Mouse (Mus musculus) myocyte (in vitro differentiated cells): ENCODE measurements around the gene Wdr6. TPM values are rescaled to one million over a fixed set of nuclear protein-coding genes. Genes with fewer than 3 reads are reported as not detected.
A peak's percentile ranks its signal among the peaks of the same experiment; 100 is the strongest.

Experiments used
- H3K27me3 ChIP-seq: one replicate; pipeline ENCODE4 v1.6.1; 2011; ENCODE audit not compliant: control insufficient read depth, insufficient read depth, insufficient read length
- H3K36me3 ChIP-seq: one replicate; pipeline ENCODE4 v1.6.1; 2011; ENCODE audit not compliant: control insufficient read depth, insufficient read depth
- H3K4me2 ChIP-seq: one replicate; pipeline ENCODE4 v1.6.1; 2011; ENCODE audit warnings: low read depth, control low read depth
- H3K4me3 ChIP-seq: one replicate; pipeline ENCODE4 v1.5.1; 2011; ENCODE audit warnings: mild to moderate bottlenecking, control low read depth, moderate library complexity
- H3K79me2 ChIP-seq: one replicate; pipeline ENCODE4 v1.6.1; 2011; ENCODE audit not compliant: control insufficient read depth, insufficient read depth
- H3ac ChIP-seq: one replicate; pipeline ENCODE4 v1.6.1; 2011; ENCODE audit not compliant: control insufficient read depth, insufficient read length
- CEBPB ChIP-seq: IDR thresholded peaks from 2 replicates; pipeline ENCODE4 v1.6.1; 2011; ENCODE audit warnings: mild to moderate bottlenecking, moderate library complexity; ENCODE audit not compliant: poor library complexity, insufficient read depth, severe bottlenecking
- E2F4 ChIP-seq: IDR thresholded peaks from one replicate; pipeline ENCODE4 v1.6.1; 2011; ENCODE audit warnings: mild to moderate bottlenecking, control low read depth, moderate library complexity; ENCODE audit not compliant: insufficient read depth
- MAX ChIP-seq: IDR thresholded peaks from one replicate; pipeline ENCODE4 v1.6.1; 2011; ENCODE audit warnings: low read depth, mild to moderate bottlenecking, control low read depth
- MYOD1 ChIP-seq, 3 experiments: IDR thresholded peaks; one replicate each; pipeline ENCODE4 v1.6.1; 2011; ENCODE audit warnings: control low read depth in 2 of 3, low read depth in 2 of 3, mild to moderate bottlenecking in 2 of 3, moderate library complexity in 1 of 3; ENCODE audit not compliant: insufficient read length in 2 of 3, control insufficient read depth in 1 of 3
- MYOG ChIP-seq, 3 experiments: IDR thresholded peaks; one replicate each; pipeline ENCODE4 v1.6.1; 2011; ENCODE audit warnings: control low read depth in 2 of 3, low read depth in 2 of 3, mild to moderate bottlenecking in 2 of 3; ENCODE audit not compliant: insufficient read length in 2 of 3, control insufficient read depth in 1 of 3, insufficient read depth in 1 of 3
- POLR2A ChIP-seq: IDR thresholded peaks from one replicate; pipeline ENCODE4 v1.6.1; 2011; ENCODE audit warnings: low read depth, mild to moderate bottlenecking, control low read depth, moderate library complexity; ENCODE audit not compliant: insufficient read length
- POLR2AphosphoS2 ChIP-seq: IDR thresholded peaks from one replicate; pipeline ENCODE4 v1.6.1; 2011; ENCODE audit warnings: low read depth, control low read depth; ENCODE audit not compliant: insufficient read length
- REST ChIP-seq: IDR thresholded peaks from one replicate; pipeline ENCODE4 v1.6.1; 2011; ENCODE audit warnings: mild to moderate bottlenecking, control low read depth, moderate library complexity; ENCODE audit not compliant: insufficient read depth, insufficient read length
- SRF ChIP-seq: IDR thresholded peaks from one replicate; pipeline ENCODE4 v1.6.1; 2011; ENCODE audit warnings: low read depth; ENCODE audit not compliant: control insufficient read depth, insufficient read length
- TCF12 ChIP-seq: IDR thresholded peaks from one replicate; pipeline ENCODE4 v1.6.1; 2011; ENCODE audit warnings: mild to moderate bottlenecking, control low read depth; ENCODE audit not compliant: poor library complexity, insufficient read depth, severe bottlenecking
- TCF3 ChIP-seq: IDR thresholded peaks from one replicate; pipeline ENCODE4 v1.6.1; 2011; ENCODE audit warnings: low read depth, control low read depth; ENCODE audit not compliant: insufficient read length
- USF1 ChIP-seq: IDR thresholded peaks from one replicate; pipeline ENCODE4 v1.6.1; 2011; ENCODE audit warnings: low read depth, mild to moderate bottlenecking, control low read depth, moderate library complexity
- polyA plus RNA-seq: library from polyadenylated mRNA; unstranded; fragments of >200 nt; fragmentation: generic; extraction: Trizol; gene quantifications from one replicate; pipeline ENCODE4 v1.2.1, GENCODE M21; 2012; ENCODE audit warnings: missing spikeins

The Wdr6 gene
- polyA plus RNA-seq, 1 experiment, result 21.9 TPM

DNA sequence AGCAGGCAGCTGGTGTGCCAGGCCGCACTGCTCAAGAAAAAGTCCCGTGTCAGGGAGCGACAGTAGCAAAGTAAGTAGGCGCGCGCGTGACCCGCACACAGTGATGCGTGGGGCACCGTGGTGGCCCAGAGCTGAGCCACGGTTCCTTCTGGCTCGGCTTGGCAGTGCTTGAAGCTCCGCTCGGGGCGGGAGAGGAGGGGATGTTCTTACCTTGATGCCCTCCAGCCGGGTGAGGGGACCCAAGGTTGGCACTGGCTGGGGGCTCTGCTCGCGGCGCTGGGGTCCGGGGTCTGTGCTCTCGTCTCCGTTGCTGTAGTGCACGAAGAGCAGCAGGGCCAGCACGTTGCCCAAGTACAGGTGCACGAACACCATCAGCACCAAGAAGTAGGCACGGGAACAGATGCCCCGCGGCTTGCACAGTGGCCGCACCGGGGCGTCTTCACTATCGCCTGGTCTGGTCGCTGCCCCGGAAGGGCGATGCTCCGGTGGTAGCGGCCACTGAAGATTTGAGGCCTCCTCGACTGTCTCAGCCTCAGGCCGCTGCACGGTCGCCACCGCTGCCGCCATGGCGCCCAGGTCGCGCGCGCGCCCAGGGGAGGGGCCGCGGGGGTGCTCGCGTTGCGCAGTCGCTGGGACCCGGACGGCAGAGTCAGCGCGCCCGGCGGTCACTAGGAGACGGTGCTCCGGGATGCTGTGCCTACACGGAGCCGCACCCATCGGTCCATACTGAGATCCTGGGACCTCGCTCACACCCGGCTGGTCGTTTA, 18.6 kb upstream of the Wdr6 start, which contains the start of gene P4htm:
Gene P4htm (minus strand): TSS at position 670 of the 767 bp plus-strand sequence.
- TF ChIP-seq TCF12 (no peak), POLR2A (peak; percentile 60)
- Histone ChIP-seq H3K4me2 (peak within 1 kb of the TSS; percentile 64), H3K4me3 (peak within 1 kb of the TSS; percentile 15), H3K36me3 (peaks cover under 1% of the 10 kb centered on the region), H3ac (no peak within 1 kb of the TSS), H3K27me3 (no peaks in the 10 kb centered on the region), H3K79me2 (no peaks in the 10 kb centered on the region)

- Histone ChIP-seq H3ac (no peak overlapping the region), H3K4me2 (no peak overlapping the region), H3K4me3 (no peak overlapping the region), H3K36me3 (no peaks in the 10 kb centered on the region), H3K27me3 (no peaks in the 10 kb centered on the region), H3K79me2 (no peaks in the 10 kb centered on the region)
- TF ChIP-seq TCF12 (no peak), POLR2AphosphoS2 (no peak), MYOD1 (IDR thresholded peaks at IDR 0.05; ENCODE audit: control insufficient read depth in 1 of 3, insufficient read length in 2 of 3, low read depth in 2 of 3) (no peak), MAX (no peak), E2F4 (no peak), POLR2A (no peak), CEBPB (no peak), SRF (no peak), USF1 (no peak), TCF3 (no peak), MYOG (IDR thresholded peaks at IDR 0.05; ENCODE audit: control insufficient read depth in 1 of 3, insufficient read depth in 1 of 3, insufficient read length in 2 of 3, low read depth in 2 of 3) (no peak), REST (no peak)
Observed at GRCm38 (mm10) chr9:108594354-108594753, 15.8 kb upstream of the Wdr6 start.

- Histone ChIP-seq H3K36me3 (no peaks in the 10 kb centered on the region), H3K27me3 (no peaks in the 10 kb centered on the region), H3ac (no peak overlapping the region), H3K4me2 (no peak overlapping the region), H3K79me2 (no peaks in the 10 kb centered on the region), H3K4me3 (no peak overlapping the region)
- TF ChIP-seq USF1 (no peak), MYOD1 (IDR thresholded peaks at IDR 0.05; ENCODE audit: control insufficient read depth in 1 of 3, insufficient read length in 2 of 3, low read depth in 2 of 3) (no peak), POLR2A (no peak), POLR2AphosphoS2 (no peak), CEBPB (no peak), MAX (no peak), TCF12 (no peak), MYOG (IDR thresholded peaks at IDR 0.05; ENCODE audit: control insufficient read depth in 1 of 3, insufficient read depth in 1 of 3, insufficient read length in 2 of 3, low read depth in 2 of 3) (no peak), TCF3 (no peak), E2F4 (no peak), REST (no peak), SRF (no peak)
Observed at GRCm38 (mm10) chr9:108591462-108591861, 12.9 kb upstream of the Wdr6 start.

DNA sequence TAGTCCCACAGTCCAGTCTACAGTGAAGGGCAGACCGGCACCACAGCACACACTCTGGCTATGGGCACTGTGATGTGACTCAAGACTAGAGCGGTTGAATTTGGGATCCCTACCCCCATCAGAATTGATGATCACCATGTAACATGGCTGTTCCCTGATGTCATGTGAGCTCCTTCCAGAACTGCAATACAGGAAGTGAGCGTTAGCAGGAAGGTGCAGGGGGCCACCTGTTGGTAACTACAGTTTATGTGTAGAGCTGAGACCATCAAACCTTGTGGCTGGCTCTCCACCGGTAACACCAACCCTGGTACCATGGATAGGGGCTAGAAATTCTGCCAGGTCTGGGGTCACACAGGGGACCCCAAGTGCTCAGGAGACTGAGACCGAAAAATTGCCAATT, 10.7 kb upstream of the Wdr6 start:
- no peak for TF ChIP-seq MYOD1 (IDR thresholded peaks at IDR 0.05; ENCODE audit: control insufficient read depth in 1 of 3, insufficient read length in 2 of 3, low read depth in 2 of 3)
- no peak for TF ChIP-seq MAX
- no peak for TF ChIP-seq CEBPB
- no peak for TF ChIP-seq E2F4
- TF ChIP-seq POLR2AphosphoS2, result no peak
- no peak for TF ChIP-seq MYOG (IDR thresholded peaks at IDR 0.05; ENCODE audit: control insufficient read depth in 1 of 3, insufficient read depth in 1 of 3, insufficient read length in 2 of 3, low read depth in 2 of 3)
- Histone ChIP-seq H3ac (no peak overlapping the region), H3K4me3 (no peak overlapping the region), H3K27me3 (no peaks in the 10 kb centered on the region), H3K36me3 (no peaks in the 10 kb centered on the region), H3K79me2 (no peaks in the 10 kb centered on the region), H3K4me2 (no peak overlapping the region)

GRCm38 (mm10) chr9:108587571-108588180, 9.1 kb upstream of the Wdr6 start:
- no peaks in the 10 kb centered on the region for H3K79me2 ChIP-seq
- H3K4me3 ChIP-seq, result no peak overlapping the region
- H3K4me2 ChIP-seq, result no peak overlapping the region
- H3K36me3 ChIP-seq, result no peaks in the 10 kb centered on the region
- no peak overlapping the region for H3ac ChIP-seq
- no peaks in the 10 kb centered on the region for H3K27me3 ChIP-seq
- TF ChIP-seq REST, result no peak
- TF ChIP-seq MAX, result no peak
- TF ChIP-seq USF1, result no peak
- no peak for TF ChIP-seq POLR2AphosphoS2
- no peak for TF ChIP-seq MYOD1 (IDR thresholded peaks at IDR 0.05; ENCODE audit: control insufficient read depth in 1 of 3, insufficient read length in 2 of 3, low read depth in 2 of 3)
